Mouse (Mus musculus): ENCODE results near the gene Rgs5.

Gene Rgs5

DNA sequence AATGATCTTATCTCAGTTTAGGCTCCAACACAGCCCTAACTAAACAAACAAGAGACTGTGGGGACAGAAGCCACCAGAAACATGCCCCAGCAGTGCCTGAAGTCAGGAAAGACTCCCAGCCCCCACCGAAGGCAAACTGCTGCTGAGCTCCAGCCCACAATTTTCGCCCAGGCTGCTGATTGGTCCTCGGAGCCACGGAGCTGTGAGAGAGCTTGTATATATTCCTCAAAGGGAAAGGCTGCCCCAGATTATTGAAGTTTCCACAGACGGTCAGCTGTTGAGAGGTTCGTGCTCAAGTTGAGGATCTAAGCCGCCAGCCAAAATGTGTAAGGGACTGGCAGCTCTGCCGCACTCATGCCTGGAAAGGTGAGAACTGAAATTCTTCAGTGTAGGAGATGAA is at the start of gene Rgs5:
Rgs5 (plus strand) TSS at position 246 of the 400 bp plus-strand sequence.
- peak; percentile 8 for DNase-seq (ENCODE audit: low spot score)

DNA sequence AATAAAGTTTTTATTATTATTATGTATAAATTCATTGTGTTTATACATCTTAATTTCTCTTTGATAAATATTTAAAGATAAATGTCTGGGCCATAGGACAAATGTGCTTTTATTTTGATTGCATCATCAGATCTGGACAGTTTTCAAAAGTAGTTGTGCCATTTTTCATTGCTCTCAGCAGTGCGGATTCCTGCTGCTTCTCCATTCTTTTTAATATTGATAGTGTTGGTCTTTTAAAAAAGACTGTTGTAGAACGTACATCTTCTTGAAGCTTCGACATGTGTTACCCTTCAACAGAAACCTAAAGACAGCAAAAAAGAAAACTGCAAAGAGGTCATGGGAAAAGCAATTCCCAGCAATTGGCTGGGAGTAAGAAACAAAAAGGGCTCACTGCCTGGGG is 49.1 kb upstream of the Rgs5 start:
- DNase-seq (ENCODE audit: low spot score) = no peak

DNA sequence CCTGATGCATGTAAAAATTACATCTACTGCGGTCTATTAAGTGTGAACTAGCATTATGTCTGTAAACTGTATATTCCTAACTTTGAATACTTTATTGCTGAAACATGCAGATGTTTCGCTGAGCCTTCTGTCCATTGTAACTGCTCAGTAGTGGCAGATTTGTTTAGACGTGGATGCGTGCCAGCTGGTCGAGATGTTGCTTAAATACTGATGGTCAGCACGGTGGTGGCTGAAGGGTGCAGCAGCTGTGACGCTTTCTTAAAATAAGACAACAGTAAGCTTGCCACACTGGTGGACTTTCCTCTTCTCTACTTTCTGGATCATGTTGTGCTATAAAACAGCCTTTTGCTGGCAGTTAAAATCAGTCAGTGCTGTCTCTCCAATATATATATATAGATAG is 25.6 kb upstream of the Rgs5 start:
- DNase-seq (ENCODE audit: low spot score) = no peak

DNA sequence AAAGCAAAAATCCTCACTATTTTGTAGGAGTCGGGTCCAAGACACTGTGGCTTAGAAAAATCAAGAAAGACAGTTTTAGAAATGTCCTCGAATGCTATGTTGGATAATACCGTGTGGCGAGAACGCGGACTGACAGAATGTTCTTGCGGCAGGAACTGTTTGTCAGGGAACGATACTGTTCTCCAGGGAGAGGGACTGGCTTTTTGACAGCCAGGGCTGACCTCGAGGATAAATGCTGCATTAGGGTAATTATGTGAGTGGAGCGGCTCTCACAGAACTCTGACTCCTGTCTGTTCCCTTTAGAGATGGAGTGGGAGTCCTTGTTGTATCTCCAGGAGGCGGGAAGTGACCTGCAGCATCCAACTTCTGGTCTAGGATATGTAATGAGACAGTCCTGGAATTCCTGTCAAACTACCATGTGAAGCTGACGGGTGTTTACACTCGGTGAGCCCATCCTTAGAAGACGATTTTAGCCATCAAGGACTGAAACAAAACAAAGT is 18.0 kb upstream of the Rgs5 start:
- DNase-seq (ENCODE audit: low spot score) = no peak

DNA sequence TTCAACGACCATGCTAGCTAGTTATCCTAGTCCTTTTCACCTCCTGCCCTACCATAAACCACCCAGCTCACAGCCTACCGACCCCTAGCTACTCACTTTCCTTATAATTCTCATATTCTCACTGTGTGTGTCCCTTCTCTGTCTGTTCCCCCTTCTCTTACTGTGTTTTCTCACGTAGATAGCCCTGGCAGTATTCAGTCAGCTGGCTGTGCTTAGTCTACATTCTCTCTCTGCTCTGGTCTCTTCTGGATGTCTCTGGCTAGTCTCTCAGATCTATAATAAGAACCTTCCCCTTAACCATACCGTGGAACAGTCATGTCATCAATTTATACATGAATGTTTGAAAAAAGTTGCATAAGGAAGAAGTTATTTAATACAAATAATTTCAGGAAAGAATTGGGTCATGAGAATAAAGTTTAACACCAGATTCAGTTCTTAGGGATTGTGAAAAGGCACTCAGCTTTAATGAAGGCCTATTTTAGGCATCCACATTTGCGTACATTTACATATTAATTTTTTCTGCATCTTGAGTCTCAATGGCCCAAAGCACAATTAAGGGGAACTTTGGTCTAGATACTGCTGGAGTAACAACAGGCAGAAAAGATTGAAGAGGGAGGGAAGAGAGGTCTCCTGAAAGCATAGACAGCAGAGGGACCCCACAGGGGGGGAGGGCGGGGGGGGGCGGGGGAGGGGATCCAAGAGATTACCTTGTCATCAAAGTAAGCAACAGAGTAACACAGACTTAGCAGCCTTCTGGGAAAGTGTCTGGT is 10.2 kb upstream of the Rgs5 start:
- DNase-seq (ENCODE audit: low spot score) = no peak

DNA sequence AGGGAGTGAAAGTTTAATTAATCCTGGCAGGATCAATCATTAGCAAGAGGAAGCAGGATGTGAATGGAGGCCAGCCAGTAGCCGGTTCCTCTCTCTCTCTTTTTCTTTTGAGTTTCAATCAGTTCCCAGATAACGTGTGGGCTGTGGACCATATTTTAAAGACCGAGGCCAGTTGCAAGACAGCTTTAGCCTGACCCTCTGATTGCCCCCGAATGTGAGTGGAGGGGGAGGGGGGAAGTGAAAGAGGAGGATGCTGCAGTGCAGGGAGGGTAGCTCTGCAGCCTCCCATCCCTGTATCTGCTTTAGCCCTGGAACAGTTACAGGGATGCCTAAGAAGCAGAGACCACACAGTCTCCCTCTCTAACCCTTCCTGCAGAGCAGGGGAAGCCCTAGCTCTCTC is 4.2 kb downstream of the Rgs5 start:
- no peak for DNase-seq (ENCODE audit: low spot score)

DNA sequence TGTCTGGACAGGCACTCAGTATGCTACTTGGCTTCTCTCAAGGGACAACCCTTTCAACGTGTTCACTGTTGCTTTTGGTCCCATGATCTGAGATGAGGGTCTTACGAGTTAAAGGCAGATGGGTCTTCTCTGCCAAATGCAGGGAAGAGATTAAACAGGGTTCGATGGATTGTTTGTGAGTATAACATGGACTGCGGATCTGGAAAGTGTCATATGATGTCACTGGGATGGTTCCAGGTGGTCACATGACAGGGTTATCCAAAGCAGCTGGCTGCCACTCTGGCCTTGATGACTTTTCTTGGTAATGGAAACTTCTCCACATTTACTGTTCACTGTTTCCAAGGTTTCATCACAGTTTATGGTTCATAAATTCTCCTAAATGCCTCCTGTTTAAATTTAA is 12.0 kb downstream of the Rgs5 start:
- no peak for DNase-seq (ENCODE audit: low spot score)

DNA sequence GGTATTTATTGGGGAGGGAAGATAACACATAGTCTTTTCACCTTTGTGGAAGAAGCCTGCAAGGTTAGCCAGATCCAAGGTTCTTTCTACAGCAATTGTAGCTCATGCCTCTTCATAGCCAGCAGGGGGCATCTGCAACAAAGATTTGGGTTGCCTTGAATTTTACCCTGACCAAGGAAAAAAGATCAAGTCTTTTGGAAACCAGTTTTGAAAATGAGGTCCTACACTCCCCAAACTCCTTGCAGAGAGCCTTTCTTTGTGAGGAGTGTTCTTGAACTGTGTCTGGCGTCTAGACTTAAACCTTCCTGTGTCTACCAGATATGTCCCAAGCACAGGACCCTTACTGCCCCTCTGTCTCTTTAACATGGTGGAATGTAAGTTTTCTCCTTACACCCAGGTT is 15.4 kb downstream of the Rgs5 start:
- DNase-seq (ENCODE audit: low spot score) = peak; percentile 10

DNA sequence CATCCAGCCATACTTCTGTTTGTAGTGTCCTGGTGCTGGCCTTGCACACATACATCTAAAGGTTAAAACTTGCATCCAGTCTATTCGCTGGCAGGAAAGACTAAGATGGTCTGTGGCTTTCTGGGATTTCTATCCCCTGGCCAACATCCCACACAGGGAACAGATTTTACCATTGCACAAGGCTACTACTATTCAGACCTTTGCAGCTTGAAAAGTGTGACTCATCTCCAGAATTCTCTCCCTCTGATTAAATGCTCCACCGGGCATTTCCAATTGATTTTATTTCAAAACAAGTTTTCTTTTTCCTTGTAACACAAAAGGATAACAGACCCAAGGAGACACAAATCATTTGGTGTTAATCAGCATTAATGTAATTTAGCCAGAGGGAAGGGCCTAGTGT is 16.5 kb downstream of the Rgs5 start:
- DNase-seq (ENCODE audit: low spot score) = no peak

DNA sequence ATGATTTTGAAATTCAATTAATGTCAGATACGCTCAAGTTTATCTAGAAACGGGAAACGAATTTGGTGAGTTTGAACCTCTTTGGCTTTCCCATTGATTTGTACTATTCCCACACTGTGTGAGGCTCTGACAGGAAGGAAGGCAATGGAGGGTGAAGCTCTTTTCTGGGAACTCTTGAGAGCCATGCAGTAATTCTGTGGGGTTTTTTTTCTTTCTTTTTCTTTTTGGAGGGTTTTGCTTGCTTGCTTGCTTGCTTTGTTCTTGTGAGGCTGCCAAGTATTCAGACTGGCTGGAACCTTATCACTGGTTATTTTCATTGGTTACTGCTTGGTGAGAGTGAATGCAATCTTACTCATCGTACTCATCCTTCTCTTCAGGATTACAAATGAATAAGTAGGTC is 17.0 kb downstream of the Rgs5 start:
- DNase-seq (ENCODE audit: low spot score) = no peak

DNA sequence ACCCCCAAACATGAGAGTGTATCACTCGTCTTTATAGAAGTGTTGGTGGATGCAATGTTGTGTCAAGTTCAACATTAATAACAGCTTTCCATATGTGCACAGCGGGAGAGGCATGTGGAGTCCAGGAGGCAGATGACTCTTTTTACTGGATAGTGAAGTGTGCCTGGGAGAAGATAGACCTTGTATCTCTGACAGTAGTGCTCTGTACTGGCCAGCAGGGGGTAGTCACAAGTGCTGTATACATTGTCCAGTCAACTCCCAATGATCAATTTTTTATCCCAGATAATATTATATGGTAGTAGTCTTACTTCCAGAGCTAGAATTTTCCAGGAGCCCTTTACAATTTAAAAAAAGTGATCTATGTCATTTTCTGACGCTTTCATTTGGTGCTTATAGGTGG is 18.8 kb downstream of the Rgs5 start:
- DNase-seq (ENCODE audit: low spot score) = no peak

DNA sequence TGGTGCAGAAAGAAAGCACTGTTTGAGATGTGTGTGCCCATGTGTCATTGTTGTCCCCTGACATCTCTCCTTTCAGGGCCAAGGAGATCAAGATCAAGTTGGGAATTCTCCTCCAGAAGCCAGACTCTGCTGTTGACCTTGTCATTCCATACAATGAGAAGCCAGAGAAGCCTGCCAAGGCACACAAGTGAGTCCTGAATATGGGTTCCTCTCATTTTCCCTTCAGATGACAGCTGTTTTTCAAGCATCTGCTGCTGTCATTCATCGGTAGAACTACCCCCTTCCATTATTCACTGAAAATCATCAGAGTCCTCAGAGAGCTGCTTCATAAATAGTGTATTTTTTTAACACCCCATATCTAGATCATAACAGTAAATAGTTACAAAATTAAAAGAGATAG is 21.4 kb downstream of the Rgs5 start:
- DNase-seq (ENCODE audit: low spot score) = no peak

DNA sequence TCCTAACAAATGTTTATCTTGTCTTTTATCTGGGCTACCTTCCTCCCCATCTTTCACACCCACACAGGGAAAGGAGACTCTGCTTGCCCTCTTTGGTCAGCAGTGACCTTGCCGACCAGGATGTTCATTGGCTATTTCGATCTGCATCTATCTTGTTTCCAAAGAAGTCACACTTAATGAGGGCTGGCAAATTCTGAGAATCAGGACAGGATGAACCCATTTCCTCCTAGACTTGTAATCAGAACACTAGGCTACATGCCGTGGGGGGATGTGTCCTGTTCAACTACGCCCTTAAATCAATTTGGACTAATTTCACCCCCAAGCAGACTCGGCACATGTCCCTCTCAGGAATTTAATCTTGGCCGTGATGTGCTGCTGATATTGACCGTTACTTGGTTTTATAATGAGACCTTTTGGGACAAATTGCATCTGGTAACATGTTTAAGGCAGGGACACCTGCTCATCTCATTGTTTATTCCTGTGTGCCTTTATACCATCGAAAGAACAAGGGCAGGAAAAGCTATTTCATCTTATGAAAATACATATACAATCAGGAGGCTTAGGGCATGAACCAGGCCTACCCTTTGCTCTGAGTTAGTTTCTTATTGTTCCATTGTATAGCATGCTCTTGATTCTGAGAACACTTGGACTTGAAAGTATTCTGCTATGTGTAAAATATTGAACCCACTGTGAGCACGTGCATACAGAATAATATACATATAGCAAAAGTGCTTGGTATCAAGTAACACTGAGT is 25.3 kb downstream of the Rgs5 start:
- DNase-seq (ENCODE audit: low spot score) = no peak

DNA sequence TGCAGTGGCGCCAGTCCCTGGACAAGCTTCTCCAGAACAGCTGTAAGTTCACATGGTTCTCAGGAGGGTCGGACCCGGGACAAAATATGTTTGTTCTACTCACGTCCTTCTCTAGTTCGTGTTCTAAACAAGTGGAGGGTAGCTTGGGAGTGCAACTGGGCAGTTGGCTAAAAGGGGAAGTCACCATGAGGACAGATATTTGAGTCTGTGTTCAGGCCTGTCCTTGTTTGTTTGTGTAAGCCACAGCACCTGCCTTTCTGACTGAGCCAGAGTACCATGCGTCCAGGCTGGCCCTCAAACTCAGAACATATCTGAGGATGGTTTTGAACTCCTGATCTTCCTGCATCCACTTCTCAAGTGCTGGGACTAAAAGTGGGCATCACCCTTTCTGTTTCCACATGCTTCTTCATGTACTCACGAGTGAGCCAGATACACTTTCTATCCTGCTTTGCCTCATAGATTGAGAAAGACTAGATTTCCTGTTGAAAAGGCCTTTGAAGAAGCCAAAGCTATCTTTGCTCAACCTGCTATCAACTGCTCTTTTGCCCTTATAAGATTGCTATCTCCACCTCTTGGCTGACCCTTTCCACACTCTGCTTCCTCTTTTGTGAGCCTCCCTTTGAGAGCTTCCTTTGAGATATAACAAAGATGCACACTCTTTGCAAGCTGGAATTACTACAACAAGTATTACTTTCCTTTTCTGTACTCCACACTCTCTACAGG is 27.6 kb downstream of the Rgs5 start:
- no peak for DNase-seq (ENCODE audit: low spot score)

DNA sequence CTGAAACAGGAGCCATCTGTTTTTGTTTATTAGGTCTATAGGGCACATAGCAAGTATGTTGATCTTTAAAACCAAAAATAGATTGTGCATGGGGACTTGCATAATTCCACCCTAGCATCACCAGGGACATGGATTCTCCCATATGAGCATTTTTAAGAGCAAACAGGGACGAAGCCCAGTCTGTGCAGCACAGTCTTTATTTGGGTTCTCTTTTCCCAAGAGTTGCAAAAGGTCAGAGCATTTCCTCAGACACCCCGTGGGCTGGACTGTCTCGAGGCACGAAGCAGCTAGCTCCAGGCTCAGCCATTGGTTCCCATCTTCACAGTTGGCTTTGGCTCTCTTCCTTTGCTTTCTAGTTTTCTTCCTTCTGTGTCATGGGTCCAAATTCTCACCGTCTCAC is 30.0 kb downstream of the Rgs5 start:
- DNase-seq (ENCODE audit: low spot score) = no peak

DNA sequence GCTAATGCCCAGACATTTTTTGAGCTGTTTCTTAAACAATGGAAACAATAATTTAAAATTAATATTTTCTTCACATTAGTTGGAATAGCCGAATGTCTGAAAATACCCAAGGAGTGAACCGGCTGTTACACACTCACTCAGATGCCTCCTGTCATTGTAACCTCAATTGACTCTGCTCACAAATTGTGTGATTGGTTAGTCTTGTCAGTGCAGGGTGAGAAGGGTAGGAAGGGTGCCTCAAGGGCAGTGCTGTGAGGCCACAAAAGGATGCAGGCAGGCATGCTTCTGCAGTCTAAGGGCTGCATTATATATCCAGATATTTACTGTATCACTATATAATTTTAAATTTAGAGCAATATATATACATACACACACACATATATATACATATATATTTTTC is 37.7 kb downstream of the Rgs5 start:
- DNase-seq (ENCODE audit: low spot score) = no peak

DNA sequence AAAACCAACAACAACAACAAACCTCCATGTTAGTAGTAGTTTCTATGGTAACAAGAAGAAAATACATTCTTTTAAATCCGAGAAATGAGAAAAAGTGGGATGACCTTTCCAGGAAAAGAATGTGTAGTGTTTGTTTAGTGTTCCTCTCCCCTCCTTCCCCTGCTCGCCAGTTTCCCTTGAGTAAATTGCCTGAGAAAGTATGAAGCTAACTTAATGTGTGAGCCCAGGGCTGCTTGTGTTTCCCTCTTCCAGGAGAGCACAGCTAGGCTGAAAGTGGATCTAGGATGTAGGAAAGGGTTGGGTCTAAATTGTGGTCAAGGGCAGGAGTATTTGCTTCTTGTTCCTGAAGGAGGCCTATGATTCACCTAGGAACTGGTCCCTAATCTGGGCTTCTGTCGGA is 38.2 kb downstream of the Rgs5 start:
- DNase-seq (ENCODE audit: low spot score) = no peak

DNA sequence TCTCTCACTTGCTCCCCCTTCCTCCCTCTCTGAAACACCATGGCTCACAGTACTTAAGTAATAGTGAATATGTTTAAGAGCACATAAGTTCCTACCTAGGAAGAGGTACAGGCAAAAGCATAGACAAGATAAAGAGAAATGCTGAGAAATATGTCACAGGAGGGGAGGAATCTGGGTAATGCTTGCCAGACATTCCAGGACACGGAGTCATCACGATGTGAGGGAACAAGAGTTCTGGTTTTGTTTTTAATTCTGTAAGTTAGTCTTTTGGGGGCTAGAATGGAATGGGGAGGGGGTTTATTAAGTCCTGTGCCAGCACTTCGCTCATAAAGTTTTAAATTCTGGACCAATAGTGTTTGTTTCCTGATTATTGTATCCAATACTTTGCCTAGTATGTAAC is 40.1 kb downstream of the Rgs5 start:
- DNase-seq (ENCODE audit: low spot score) = no peak

DNA sequence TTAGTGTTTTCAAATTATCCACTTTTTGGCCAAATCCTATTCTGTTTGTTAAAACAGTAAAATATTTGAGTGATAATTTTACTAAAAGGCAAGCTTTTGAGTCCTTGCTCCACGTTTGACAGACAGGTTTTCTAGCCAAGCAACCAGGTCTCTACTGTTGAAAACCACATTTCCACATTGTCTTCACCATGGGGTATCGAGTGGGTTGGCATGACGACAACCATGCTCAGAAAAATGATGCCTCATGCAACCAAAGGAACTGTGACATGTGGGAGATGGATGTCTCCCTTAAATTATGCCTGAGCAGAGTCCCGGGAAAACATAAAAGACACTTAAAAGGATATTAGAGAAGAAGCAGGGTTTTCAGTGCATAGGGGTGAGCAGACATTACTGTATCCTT is 41.9 kb downstream of the Rgs5 start:
- no peak for DNase-seq (ENCODE audit: low spot score)

DNA sequence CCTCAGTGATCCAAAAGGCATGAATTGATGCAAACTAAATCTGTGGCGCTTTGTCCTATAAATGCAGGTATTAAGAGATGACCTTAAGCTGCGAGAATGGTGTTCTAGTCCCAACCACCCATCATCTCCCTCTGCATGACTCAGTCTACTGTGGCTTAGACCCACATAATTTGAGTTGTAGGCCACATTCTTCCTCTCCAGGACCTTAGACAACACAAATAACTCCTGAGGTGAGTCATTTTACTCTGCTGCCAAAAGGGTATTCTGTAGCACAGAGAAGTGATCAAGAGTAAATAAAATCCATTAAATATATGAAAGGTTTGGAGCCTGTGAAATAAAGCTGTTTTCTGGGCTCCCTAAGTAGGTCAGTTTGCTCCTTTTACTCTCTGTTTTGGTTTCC is 43.9 kb downstream of the Rgs5 start:
- DNase-seq (ENCODE audit: low spot score) = no peak

DNA sequence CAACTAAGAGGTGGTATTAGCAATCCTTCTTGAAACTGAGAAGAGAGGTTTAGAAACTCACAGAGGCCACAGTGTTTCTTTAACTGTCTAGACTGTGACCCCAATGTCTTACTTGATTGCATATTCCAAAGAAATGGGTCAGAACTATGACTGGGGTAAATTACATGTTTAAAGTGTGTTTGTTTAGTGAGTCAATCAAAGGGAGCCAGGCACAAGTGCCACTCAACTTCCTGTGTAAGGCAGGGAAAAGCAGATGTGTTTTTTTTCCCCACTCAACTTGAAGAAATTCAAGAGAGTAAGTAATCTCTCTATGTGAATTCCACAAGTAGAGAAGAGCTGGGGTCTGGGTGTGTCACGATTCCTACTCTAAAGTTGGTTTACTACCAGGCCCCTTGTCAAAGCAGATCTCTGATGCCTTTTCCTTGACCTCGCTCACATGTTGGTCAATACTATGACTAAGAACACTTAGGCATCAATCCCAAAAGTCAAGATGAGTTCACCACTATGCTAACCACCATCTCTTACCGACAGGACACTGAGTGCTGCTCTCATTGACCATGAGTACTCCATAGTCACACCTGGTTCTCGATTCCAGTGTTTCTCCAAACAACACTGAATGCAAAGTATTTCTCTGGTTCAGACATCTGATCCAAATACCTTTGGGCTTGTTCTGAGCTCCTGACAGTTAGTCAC is 49.2 kb downstream of the Rgs5 start:
- DNase-seq (ENCODE audit: low spot score) = no peak

DNA sequence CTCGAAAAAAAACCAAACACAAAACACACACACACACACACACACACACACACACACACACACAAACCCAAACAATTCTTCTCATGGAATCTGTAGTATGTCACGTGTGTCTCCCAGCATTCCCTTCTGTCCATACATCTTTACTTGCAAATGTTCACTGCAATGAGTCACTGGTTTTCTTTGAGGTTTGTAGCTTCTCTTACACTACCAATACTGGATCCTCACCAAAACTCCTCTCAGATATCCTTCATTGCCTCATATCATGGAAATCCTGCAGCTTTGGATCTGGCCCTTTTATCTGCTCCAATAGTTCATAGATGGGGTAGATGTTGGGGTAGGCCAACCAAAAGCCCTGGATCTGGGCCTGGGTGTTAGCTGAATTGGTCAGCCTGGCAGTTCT is 66.5 kb downstream of the Rgs5 start:
- no peak for DNase-seq (ENCODE audit: low spot score)
